Mouse (Mus musculus) spleen, postnatal 4 days (tissue): ENCODE results near the gene Dusp14.

ENCODE experiments used
- DNase-seq, 2 experiments: peaks; one replicate each; pipeline ENCODE4 v3.0.0; 2022; ENCODE audit warnings: low spot score in 2 of 2

The Dusp14 gene

DNA sequence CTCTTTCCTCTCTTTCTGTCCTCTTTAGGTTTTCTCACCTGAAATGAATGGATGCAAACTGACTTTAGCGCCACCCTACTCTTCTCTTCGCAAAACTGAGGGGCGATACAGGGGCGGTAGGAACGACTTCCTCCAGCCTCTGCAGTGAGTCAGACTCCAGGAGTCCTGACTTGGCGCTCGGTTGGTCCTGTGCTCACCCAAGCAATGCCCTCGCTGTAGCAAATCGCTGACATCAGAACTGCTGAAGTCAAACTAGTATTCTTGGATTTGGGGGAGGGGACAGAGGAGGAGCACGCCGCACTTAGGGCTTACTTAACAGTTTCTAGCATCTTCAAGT lies at the start of gene Dusp14:
Dusp14 (minus strand) TSS at position 228 of the 337 bp plus-strand sequence.
- DNase-seq = no peak

DNA sequence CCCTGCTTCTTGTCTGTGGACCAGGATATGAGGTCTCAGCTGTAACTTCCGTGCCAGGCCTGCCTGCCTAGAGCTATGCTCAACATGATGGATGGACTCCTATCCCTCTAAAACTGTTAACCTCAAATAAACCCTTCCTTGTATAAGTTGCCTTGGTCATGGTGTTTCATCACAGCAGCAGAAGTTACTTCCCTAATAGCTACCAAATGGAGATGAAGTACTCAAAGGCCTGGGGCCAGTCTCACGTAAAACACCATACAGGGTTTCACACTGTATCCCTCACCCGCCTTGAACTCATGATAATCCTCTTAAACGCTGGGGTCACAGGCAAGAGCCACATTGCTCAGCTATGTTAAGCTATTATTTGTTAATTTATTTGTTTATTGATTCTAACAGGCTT lies 48.4 kb upstream of the Dusp14 start:
- no peak for DNase-seq

DNA sequence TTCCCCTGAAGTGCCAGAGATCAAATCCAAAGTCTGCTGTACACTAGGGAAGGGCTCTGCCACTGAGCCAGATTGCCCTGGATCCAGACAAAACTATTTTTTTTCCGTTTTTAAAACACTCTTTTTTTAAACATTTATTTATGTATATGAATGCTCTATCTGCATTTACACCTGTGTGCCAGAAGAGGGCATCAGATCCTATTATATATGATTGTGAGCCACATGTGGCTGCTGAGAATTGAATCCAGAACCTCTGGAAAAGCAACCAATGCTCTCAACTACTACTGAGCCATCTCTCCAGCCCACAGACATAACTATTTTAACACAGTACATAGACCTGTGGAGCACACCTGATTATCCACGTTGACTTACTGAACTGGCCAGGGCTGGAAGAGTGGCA lies 47.2 kb upstream of the Dusp14 start:
- DNase-seq = no peak

DNA sequence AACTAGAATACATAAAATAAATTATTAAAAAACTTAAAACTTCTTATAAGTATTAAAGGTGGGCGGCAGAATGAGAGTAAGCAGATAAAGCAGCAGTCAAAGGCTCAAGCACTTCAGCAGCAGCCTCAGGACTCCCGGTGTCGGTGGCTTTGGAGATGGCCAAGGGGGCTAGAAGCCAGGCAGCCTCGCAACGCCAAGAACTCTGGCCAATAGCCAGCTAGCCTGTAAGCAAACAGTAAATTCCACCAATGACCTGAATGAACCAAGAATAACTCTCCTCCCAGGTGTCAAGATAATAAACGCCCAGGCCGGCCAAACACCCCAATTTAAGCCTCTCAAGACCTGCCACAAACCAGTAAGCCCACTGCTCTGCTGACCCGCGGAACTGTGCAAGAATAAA lies 46.6 kb upstream of the Dusp14 start:
- DNase-seq = no peak

DNA sequence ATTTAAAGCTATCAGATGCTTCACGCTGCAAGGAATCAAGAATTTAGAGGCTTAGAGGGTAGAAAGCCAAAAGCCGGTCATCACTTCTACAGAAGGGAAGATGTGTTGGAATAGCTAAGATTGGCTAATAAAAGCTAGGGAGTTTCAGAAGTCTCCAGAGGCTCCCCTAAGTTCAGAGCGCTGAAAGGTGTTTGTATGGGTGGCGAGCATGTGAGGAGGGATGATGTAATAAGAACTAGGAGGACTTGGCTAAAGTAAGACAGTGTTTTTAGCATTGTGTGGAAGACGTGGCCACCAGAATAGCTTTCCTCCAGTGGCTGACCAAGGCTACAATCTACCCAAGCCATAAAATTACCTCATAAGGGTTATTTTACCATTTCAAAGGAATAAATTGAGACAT lies 44.6 kb upstream of the Dusp14 start:
- no peak for DNase-seq

DNA sequence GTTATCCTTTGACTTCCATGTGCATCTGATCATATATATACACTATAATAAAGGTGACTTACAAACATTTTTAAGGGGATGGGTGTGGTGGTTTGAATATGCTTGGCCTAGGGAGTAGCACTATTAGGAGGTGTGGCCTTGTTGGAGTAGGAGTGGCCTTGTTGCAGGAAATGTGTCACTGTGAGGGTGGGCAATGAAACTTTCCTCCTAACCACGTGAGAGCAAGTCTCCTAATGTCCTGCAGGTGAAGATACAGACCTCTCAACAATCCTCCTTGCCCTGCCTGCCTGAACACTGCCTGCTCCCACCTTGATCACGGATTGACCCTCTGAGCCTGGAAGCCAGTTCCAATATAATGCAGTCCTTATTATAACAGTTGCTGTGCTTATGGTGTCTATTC lies 38.1 kb upstream of the Dusp14 start:
- no peak for DNase-seq

DNA sequence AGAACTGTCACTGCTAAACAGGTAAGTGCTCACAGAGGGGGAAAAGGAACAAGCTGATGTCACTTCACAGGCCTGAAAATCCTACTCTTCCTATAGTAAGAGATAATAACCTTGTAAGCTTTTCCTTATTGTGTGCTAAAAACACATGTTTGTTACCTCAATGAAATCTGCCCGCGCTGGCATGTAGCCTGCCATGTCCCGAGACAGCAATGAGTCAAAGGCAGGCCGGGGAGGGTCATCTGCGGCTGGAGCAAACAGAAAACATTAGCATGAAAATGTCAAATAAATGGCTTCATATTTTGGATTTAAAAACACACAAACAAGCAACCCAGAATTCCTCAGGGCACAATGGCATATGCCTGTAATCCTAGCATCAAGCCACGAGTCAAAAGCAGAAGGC lies 35.0 kb upstream of the Dusp14 start:
- DNase-seq = no peak

DNA sequence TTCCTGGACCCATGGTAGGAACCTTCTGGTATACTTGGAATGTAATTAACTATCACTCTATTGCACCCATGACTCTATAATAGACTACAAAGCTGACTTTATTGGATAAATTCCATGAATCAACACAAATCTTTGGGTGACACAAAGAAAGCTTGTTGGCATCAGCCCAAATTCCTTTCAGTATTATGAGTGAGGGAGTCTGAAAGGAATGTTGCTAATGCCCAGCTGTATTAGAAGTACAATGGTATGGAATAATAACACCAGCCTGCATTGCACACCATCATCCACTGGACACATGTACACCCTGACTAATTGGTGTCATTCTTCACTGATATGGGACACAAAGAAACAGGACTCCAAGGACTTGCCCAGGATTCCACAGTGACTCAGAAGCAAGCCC lies 32.1 kb upstream of the Dusp14 start:
- no peak for DNase-seq

DNA sequence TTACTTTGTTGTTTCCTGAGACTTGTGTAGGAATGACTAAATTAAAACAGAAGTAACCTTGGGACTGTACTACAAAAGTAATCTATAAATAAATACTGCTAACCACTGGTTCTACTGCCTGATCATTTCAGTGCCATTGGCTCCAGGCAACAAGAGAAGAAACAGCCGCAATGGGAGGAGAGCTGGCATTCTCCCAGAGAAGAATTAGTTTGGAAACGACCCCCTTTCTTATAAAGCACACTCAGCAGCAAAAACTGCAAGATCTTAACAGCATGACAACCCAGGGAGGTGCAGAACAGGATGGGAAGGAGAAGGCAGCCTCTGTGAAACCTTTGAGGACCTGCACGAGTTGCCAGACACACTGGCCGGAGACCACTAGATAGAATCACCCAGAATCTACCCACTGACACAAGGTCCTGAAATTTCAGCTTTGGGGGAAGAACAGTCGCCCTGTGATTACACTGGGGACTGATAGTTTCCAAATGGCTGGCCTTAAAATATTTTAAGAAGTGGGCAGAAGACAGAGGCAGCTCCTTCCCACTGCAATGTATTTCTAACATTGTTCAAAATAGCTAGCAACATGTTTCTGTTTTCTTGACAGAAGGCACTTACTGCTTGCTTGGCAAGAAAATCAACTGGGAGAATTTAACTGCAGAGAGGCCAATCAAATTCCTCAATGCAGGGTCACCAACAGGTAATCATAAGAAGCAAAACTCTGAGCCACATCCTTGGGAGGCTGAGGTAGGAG lies 28.4 kb upstream of the Dusp14 start:
- DNase-seq = no peak

DNA sequence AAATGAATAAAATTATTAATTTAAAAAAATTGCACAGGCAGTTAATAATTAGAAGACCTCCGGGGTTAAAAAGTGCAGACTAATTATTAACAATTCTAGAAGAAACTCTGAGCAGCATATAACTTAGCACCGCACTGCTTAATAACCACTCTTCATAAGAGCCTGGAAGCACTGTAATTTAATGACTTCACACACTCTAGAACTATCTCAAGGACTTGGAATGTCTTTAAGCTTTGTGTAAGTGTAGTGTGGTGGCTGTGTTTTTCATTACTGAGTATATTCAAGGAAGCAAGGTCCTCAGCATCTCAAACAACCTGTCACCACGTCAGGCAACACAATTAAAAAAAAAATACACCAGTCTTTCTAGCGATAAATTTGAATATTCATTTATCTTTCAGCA lies 26.0 kb upstream of the Dusp14 start:
- no peak for DNase-seq

DNA sequence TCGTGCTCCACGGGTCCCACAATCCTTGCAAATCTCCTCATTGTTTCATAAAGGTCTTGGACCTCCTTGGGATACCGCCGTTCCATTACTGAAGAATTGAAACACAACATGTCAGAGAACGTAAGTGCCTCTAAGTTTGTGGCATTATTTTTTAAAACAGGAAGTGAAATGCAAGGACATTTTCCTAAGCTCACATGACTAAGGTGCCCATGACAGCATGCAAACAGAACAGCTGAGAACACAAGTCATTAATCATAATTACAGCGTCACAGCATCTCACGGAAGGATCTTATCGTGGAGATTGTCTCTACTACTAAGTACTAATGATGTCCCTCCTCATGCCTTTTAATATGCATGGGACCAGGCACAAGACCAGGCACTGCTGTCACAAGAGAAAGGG lies 21.5 kb upstream of the Dusp14 start:
- no peak for DNase-seq

DNA sequence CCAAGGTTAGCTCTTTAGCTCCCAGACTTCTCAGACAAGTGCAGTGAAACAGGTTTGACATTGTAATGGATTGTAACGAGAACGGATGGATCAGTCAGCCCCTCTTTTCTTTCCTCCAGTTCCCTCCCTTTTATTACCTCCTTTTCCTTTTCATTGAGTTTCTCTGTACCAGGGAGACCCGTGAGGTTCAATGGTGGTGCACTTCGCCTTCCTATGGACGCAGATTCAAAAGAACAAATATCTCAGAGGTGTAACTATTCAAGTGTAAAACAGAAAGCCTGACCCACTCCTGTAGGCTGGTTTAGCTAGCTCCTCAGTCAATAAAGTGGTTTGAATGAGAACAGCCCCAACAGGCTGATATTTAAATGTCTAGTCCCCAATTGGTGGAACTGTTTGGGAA lies 12.8 kb upstream of the Dusp14 start:
- DNase-seq = no peak

DNA sequence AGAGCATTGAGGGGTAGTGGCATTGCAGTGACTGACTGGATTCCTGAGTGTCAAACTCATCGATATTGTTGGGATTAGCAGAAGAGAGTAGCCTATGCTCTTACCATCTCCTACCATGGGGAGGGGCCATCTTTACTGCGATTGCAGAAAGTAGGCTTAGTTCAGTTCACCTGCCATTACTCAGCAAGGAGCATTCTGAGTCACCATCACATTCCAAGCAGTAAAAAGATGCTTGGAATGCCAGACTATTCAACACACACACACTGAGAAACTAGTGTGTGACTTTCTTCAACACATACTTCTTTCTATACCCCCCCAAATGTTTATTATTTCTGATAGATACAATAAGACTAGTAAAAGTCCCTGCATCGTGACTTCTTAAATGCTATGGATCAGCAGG lies 11.3 kb upstream of the Dusp14 start:
- DNase-seq = no peak

DNA sequence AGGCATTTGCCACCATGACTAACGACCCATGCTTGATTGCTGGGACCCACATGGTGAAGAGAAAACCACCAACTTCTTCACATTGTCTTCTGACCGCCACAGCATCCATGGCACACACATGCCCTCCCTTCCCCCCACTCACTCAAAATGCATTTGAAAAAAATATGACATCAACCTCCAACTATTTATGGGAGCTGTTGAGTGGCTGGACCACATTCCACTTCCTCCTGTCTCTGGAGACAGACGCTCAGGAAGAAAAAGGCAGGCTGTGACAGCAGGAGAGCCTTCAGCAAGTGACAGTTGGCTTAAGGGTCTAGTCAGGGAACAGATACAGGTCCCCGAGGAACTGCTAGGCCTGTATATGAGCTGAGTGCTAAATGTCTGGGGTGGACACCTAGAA lies 10.8 kb upstream of the Dusp14 start:
- no peak for DNase-seq

DNA sequence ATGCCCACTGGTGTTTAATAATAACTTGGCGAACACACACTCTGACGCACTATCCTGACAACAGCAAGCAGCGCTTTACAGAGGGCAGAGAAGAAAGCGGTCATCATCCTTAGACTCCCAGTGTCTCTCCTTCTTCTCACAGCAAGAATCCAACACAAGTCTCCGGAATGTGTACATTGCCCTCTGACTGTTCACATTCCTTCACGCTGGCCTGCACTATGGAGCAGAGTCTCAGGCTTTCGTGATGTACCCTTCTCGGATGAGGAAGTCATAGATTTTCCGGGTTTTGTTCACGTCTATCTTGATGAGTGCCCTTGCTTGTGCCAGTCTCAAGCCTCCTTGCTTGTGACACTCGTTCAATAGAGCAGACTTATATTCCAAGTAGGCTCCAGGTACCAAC lies 10.3 kb upstream of the Dusp14 start:
- DNase-seq = no peak

DNA sequence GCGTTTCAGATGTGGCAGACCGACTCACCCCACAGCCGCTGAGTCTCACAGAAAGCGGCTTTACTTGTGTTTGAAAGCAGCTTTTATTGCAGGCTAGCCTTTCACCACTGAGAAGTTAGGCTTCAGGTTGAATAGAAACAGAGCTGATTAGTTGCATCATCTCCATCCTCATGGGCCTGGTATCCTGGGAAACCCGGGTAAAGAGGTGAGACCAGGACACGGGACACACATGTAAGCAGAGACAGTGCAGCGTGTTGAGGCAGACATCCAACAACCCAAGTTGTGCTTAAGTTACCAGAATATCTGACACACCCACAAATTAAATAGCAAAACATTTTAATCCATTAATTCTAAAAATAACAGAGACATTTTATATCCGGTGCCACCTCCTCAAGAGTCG lies 9.5 kb upstream of the Dusp14 start:
- DNase-seq = no peak

DNA sequence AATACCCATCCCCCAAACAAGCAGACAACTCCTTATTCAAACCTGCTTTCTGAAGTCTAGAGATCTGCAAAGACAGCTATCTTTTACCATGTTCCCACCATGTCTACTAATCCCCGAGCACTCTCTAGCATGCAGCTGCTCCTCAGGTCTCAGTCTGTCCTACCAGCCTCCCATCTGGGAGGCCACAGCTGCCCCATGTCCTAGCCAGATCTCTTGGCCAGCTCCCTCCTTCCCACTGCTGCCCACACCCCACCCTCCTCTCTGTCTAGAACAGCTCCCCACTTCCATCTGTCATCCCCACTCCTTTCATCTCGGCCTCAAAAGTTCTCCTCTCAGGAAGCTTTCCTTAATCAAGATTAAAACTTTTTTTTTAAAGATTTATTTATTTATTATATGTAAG lies 7.9 kb upstream of the Dusp14 start:
- DNase-seq = no peak

DNA sequence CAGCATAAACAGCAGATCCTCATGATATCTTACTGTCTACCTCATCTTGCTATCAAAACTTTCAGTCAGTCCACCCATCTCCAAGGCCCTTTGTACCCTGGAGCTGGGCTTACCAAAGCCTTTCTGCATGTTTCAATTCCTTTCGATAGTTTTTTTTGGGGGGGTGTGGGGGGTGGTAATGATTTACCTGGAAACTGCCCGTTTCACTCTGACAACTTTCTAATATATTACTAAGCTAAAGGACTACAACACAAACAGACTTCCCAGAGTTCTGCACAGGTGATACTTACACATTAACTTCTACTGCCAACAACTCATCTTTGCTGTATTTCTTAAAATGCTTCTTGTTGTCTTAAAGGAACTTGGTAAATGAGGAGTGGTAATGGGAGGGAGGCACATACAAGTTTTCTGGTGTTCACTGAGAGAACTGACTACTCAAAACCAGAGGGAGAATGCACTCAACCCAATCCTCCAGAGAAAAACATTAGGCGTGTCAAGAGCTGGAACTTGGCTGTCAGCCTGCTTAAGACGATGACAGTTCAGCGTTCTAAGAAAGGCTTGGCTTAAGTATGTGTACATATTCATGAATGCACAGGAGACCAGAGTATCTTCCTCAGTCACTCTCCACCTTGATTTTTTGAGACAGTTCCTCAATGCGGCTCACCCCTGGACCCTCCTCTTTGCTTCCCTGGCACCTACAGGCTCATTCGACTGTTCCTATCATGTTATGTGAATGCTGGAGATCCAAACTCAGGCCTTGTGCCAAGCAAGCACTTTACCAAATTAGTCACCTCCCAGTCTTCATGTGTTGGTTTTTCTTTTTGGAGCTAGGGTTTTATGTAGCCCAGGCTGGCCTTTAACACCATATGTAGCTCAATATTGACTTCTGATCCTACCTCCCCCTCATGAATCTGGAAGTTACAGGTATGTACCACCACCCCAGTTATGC lies 5.0 kb upstream of the Dusp14 start:
- no peak for DNase-seq

DNA sequence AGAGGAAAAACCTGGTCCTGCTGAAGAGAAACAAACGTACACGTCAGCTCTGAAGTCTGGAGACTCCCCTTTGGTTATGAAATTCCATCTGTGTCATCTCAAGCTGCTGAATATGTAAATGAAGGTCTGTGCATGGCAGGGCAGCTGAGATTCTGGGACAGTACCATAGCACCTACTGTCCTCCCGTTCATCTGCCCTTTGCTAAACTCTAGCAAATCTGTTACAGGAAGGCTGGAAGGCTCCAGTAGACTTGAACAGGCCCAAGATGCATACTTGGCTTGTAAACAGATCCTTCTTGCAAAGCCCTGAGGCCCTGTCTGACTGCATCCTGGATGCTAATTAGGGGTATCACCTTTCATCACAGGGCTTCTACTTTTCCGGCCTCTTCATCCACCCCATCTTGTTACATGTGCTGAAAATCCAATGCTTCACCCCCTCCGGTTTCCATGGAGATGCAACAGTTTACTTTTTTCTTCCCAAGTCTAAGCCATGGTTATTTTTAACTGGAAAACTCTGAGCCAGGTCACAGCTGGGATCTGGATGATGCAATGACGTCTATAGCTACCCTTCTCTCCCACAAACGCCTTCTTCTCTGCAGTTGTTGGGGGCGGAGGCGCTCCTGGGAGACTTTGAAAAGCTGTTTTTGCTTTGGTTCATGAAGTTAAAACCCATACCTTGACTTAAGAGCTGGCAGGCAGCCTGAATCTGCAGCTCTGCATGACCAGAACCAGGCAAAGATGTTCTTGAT lies 4.0 kb upstream of the Dusp14 start:
- DNase-seq = no peak

DNA sequence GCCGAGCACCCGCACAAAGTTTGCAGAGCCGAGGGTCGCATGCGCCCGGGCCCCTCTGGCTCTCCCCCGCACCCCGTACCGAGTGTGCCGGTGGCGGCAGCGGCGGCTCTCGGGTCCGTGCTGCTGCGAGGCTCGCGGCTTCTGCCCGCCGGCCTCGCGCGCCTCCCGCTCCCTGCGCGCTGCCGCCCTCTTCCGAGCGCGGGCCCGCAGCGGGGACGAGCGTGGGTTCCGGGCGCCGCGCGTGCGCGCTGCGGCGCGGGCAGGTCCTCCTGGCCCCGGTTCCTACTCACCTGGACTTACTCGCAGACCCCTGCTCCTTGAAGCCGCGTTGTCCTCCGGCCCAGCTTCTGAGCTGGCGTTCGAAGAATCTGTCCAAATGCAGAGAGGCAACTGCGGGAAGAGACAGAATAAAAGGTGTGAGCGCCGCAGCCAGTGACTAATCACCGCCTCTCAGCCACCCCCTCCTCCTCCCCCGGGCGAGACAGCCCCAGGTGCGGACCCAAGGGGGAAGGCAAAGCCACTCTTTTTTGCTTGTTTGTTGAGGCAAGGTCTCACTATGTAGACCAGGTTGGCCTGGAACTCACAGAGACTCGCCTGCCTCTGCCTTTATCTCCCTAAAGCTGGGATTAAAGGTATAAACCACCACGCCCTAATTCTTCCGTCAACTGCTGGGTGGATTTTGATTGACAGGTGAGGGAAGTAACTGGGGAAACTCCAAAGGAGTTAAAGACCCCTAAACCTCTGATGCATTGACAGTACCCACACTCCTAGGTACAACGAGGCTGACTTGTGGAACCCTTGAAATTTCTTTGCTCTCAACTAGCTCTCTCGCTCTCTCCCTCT lies 649 bp downstream of the Dusp14 start:
- peak in 1 of 2 experiments; percentile 64 for DNase-seq

DNA sequence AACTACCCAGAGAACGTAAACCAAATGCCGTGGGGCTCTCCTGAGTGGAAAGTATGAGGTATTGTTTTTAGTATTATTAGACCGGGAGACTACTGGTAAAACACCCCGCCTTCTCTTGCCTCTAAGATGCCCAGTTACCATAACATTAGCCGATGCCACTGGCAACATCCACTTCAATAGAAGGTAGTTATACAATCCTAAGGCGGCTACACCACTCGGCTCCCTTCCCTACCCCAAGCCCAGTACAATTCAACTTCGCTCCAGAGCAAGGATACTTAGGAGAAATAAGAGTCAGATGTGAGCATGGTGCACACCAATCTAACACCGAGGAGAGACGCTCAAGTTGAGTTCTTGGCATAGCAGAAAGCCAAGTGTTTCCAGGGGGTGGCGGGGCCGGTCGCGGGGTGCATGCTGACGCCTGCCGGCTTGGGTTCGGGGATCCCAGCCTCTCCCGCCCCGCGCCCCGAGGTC lies 1.3 kb downstream of the Dusp14 start:
- DNase-seq = no peak
